In genomic region chrX:106013217-106013616, GRCm38 (mm10) we compare ENCODE assay signal across 8 mouse cellular contexts. TPM values are rescaled to one million over a fixed set of nuclear protein-coding genes. Genes with fewer than 3 reads are reported as not detected.
DNase-seq lines count a peak whose midpoint lies in the region; ATAC-seq and TF ChIP-seq lines count a peak whose summit lies in the region.

No protein-coding gene starts in this region.

- DNase-seq in kidney, adult 18-20 months, result peak; percentile 60
- DNase-seq in CH12.LX (ENCODE audit: extremely low read depth), result peak; percentile 68
- DNase-seq in adrenal gland, postnatal 14 days, result peak; percentile 55
- peak; percentile 21 for DNase-seq in gastrocnemius, postnatal 14 days
- peak; percentile 27 for DNase-seq in left cerebral cortex, postnatal 4 days
- peak; percentile 38 for DNase-seq in right cerebral cortex, postnatal 14 days
- DNase-seq in urinary bladder, postnatal 25 days (ENCODE audit: low spot score), result no peak

- H3K36me3 ChIP-seq in kidney, embryonic 16.5 days (ENCODE audit: insufficient read depth, low read length), result no peaks in the 10 kb centered on the region
- H3K36me3 ChIP-seq in CH12.LX (replicated peaks in 1 of 2; ENCODE audit: control insufficient read depth in 1 of 2, insufficient read depth in 1 of 2, low read length in 1 of 2), result peaks cover 0 to 3% of the 10 kb centered on the region in 2 experiments

- in situ Hi-C loops in CH12.LX (cut with MboI; ENCODE audit: low pct_ligation_motif_present, low pct_unique_long_range_greater_than_20kb, low sequenced_read_pairs), result loop anchor here (10.0 kb wide), 1 partner anchor 88 kb away; the partner anchor contains the start of gene Atrx

- peaks cover 32% of the 10 kb centered on the region for H3K79me2 ChIP-seq in CH12.LX (replicated peaks; ENCODE audit: control insufficient read depth, extremely low read depth, insufficient read depth, poor library complexity, severe bottlenecking)

- intact Hi-C loops in gastrocnemius, postnatal 14 days (cut with DNase I; ENCODE audit: low total_unique reads), result no loop called here
- intact Hi-C loops in left cerebral cortex, postnatal 4 days (cut with DNase I), result no loop called here

- no peak overlapping the region for H3K27ac ChIP-seq in kidney, embryonic 16.5 days (ENCODE audit: low read length)
- no peak overlapping the region for H3K27ac ChIP-seq in CH12.LX (ENCODE audit: insufficient read depth, low read depth)

- TF ChIP-seq POLR2A in CH12.LX (IDR thresholded peaks at IDR 0.05; ENCODE audit: low read depth, low read length), result no peak

- no peaks in the 10 kb centered on the region for H3K9me3 ChIP-seq in kidney, embryonic 16.5 days (ENCODE audit: low read length)
- no peaks in the 10 kb centered on the region for H3K9me3 ChIP-seq in CH12.LX (replicated peaks; ENCODE audit: low read length)

- peaks cover 11% of the 10 kb centered on the region; the same call in 1 of the 2 replicates for H3K4me1 ChIP-seq in kidney, embryonic 16.5 days (ENCODE audit: insufficient read depth, low read length)
- peaks cover 0 to 4% of the 10 kb centered on the region in 2 experiments; a peak in 2 of 4 replicates for H3K4me1 ChIP-seq in CH12.LX (ENCODE audit: control insufficient read depth in 1 of 2, insufficient read depth in 2 of 2)

- H3K4me2 ChIP-seq in kidney, embryonic 16.5 days (replicated peaks; ENCODE audit: low read depth, low read length), result no peak overlapping the region
- H3K4me2 ChIP-seq in CH12.LX (ENCODE audit: insufficient read depth, low read depth, poor library complexity, severe bottlenecking), result peak overlapping the region; percentile 36; the same call in 1 of the 2 replicates

- no peak for TF ChIP-seq EP300 in CH12.LX (IDR thresholded peaks at IDR 0.05; ENCODE audit: low read length)

- H3K4me3 ChIP-seq in kidney, embryonic 16.5 days (ENCODE audit: low read length), result no peak overlapping the region
- H3K4me3 ChIP-seq in CH12.LX (replicated peaks in 1 of 3; ENCODE audit: low read depth in 2 of 3, low read length in 2 of 3, poor library complexity in 1 of 3), result no peak overlapping the region

- dilution Hi-C loops in CH12.LX (cut with MboI; ENCODE audit: extremely low pct_ligation_motif_present, extremely low pct_unique_long_range_greater_than_20kb, low sequenced_read_pairs), result no loop called here

- TF ChIP-seq CTCF in CH12.LX (conservative IDR thresholded peaks at IDR 0.05 in 1 of 2, IDR thresholded peaks at IDR 0.05 in 1 of 2; ENCODE audit: low read depth in 2 of 2, low read length in 2 of 2), result peak; percentile 12 to 72; a peak in 2 of 4 replicates

- no peak overlapping the region for H3K9ac ChIP-seq in kidney, embryonic 16.5 days (replicated peaks; ENCODE audit: low read length)
- H3K9ac ChIP-seq in CH12.LX (ENCODE audit: insufficient read depth, low read depth), result no peak overlapping the region

- TF ChIP-seq RAD21 in CH12.LX (IDR thresholded peaks at IDR 0.05; ENCODE audit: low read depth, low read length), result peak; percentile 47

- WGBS in kidney, embryonic 16.5 days, result 36% methylated on average over 2 of the region's 2 CpGs

- H3K27me3 ChIP-seq in kidney, embryonic 16.5 days (ENCODE audit: insufficient read depth, low read length), result no peaks in the 10 kb centered on the region; the same call in 1 of the 2 replicates
- H3K27me3 ChIP-seq in CH12.LX (replicated peaks), result no peaks in the 10 kb centered on the region

- no peak for ATAC-seq in kidney, embryonic 16.5 days (ENCODE audit: low FRiP score, low TSS enrichment)

TF ChIP-seq in CH12.LX, 34 proteins besides CTCF, POLR2A, EP300 and RAD21:
- no peak for TF ChIP-seq MAFK (IDR thresholded peaks at IDR 0.05; ENCODE audit: insufficient replicate concordance, low read length)
- peak; percentile 96 for TF ChIP-seq MYC (IDR thresholded peaks at IDR 0.05; ENCODE audit: low read depth, low read length)
- peak; percentile 44; the same call in 1 of the 2 replicates for TF ChIP-seq MAX (IDR thresholded peaks at IDR 0.05; ENCODE audit: low read length)
- TF ChIP-seq USF2 (conservative IDR thresholded peaks at IDR 0.05; ENCODE audit: low read depth, low read length), result no peak
- peak; percentile 78 for TF ChIP-seq ZNF384 (IDR thresholded peaks at IDR 0.05; ENCODE audit: low read depth, low read length)
- no peak for TF ChIP-seq TCF12 (IDR thresholded peaks at IDR 0.05; ENCODE audit: low read depth, low read length)
- peak; percentile 36; the same call in 1 of the 2 replicates for TF ChIP-seq SMC3 (IDR thresholded peaks at IDR 0.05; ENCODE audit: low read depth, low read length)

RNA-seq across cellular contexts. Expression of gene Magt1, which starts 1.5 kb away (rescaled TPM):
- polyA plus RNA-seq in kidney, embryonic 16.5 days (2015; fragmentation: Nextera tagmentation; extraction: Ambion mirVana), result 72.5 and 76.9 TPM in 2 replicates
- 55.1 and 60.7 TPM in 2 replicates for total RNA-seq in CH12.LX (2012; rRNA removed)
- total RNA-seq in CH12.LX (2014; rRNA removed), result 78.4 and 90.3 TPM in 2 replicates
- polyA plus RNA-seq in CH12.LX (2012; ENCODE audit: insufficient read length, low read depth), result 48.5 and 64.5 TPM in 2 replicates
- total RNA-seq in adrenal gland, postnatal 14 days (2021), result 58.0 and 59.5 TPM in 2 replicates
- 10 to 100 TPM; 24.2 to 27.7 TPM for total RNA-seq in gastrocnemius, postnatal 14 days (2021)
- total RNA-seq in left cerebral cortex, postnatal 4 days (2021), result 10 to 100 TPM; 15.7 to 16.2 TPM

RNA-seq across cellular contexts. Expression of gene Cox7b, which starts 2.3 kb away (rescaled TPM):
- 404 and 413 TPM in 2 replicates for polyA plus RNA-seq in kidney, embryonic 16.5 days (2015; fragmentation: Nextera tagmentation; extraction: Ambion mirVana)
- total RNA-seq in CH12.LX (2012; rRNA removed) (222 and 270 TPM in 2 replicates), CH12.LX (2014; rRNA removed) (593 and 712 TPM in 2 replicates)
- polyA plus RNA-seq in CH12.LX (2012; ENCODE audit: insufficient read length, low read depth), result 705 and 804 TPM in 2 replicates
- total RNA-seq in adrenal gland, postnatal 14 days (2021), result 824 and 885 TPM in 2 replicates
- total RNA-seq in gastrocnemius, postnatal 14 days (2021), result 100 to 1,000 TPM; 850 to 996 TPM
- 100 to 1,000 TPM; 270 to 271 TPM for total RNA-seq in left cerebral cortex, postnatal 4 days (2021)

RNA-seq across cellular contexts. Expression of gene Atp7a, which starts 13.9 kb away (rescaled TPM):
- polyA plus RNA-seq in kidney, embryonic 16.5 days (2015; fragmentation: Nextera tagmentation; extraction: Ambion mirVana), result 29.0 and 29.4 TPM in 2 replicates
- total RNA-seq in CH12.LX (2012; rRNA removed) (5.4 and 5.7 TPM in 2 replicates), CH12.LX (2014; rRNA removed) (2.2 and 2.6 TPM in 2 replicates)
- 3.9 and 4.0 TPM in 2 replicates for polyA plus RNA-seq in CH12.LX (2012; ENCODE audit: insufficient read length, low read depth)
- total RNA-seq in adrenal gland, postnatal 14 days (2021), result 30.0 and 31.6 TPM in 2 replicates
- total RNA-seq in gastrocnemius, postnatal 14 days (2021), result 10 to 100 TPM; 11.6 to 11.7 TPM
- total RNA-seq in left cerebral cortex, postnatal 4 days (2021), result 10 to 100 TPM; 12.1 to 14.2 TPM
